Mouse (Mus musculus): ENCODE data around the gene Otop2.
A peak's percentile ranks its signal among the peaks of the same experiment; 100 is the strongest.

Otop2 gene

DNA sequence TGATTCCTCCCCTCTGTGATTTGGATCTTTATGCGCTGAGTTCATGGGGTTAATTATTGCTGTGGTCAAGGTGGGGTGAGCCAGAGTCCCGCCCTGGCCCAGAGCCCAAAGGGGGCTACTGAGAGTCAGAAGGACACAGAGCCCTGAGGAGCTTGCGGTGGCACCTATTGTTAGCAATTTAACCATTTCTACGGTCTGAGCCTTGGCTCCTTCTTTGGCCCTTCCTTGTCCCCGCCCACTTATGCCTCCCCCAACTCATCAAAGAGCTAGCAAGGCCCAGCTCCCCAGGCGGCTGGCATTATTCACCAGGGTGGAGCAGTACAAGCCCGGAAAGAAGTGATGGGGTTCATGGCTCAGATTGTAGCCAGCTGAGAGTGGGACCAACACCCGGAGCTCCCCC, at the start of gene Otop2:
Gene Otop2 (plus strand): TSS at position 301 of the 400 bp plus-strand sequence.
- DNase-seq (ENCODE audit: low spot score in 2 of 2), result no peak

DNA sequence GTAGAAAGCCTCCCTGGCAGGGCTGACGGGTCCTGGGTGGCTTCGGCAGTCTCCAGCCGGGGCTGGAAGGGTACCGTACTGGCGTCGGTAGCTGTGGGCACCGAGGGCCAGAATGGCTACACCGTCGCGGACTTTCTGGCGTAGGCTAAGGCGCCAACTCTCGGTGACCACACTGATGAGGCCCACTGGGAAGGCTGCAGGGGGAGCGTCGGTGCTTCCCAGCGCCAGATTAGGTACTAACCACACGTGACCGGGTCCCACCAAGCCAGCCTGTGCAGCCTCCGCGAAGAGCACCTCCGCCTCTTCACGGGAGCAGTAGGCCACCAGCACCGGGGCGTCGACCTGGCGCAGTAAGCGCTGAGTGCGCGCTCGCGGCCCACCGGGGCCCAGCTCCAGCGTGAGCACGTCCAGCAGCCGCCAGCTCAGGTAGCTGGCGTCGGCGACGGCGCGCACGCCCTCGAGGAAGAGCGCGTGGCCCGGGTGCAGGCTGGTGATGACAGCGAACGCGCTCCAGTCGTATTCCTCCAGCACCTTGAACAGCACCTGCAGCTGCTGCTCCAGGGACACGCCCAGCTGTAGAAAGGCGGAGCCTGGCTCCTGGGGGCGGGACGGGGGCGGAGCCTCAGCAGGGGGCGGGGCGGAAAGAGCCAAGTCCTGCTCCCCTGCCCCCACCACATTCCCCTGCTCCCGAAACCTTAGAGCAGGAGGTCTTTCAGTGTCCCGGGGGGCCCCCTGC, 49.0 kb upstream of the Otop2 start:
- no peak for DNase-seq (ENCODE audit: low spot score in 2 of 2)

DNA sequence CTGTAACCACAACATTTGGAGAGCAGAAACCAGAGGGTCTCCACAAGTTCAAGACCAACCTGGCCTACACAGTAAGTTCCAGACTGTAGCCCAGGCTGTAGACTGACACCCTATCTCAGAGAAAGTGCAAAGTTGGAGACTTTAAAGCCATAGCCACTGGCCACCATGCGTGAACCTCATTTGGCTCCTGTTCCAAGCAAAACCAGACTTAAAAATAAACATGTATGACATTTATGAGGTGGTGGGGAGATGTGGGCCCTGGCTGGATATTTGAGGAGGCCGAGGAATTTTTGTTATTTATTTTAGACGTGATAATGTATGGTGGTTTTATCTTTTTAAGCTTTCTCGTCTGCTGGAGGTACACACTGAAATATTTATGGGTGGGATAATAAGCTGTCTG, 47.8 kb upstream of the Otop2 start:
- DNase-seq (ENCODE audit: low spot score in 2 of 2), result no peak

DNA sequence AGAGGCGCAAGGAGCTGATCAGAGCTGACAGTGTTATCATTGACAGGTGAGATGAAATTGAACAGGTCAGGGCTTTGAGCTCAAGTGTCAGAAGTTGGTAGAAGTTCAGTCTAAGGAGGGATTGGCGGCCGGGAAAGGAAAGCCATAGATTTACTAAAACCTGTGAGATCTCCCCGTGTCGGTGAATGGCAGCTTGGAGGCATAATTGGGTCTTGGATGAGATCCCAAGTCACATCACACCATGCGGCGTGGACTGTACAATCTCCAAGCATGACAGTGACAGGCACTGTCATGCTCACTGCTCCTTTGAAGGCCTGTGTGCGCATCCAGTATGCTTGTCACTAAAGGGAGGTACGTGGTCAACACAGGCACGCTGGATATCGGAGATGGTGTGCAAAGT, 44.0 kb upstream of the Otop2 start:
- no peak for DNase-seq (ENCODE audit: low spot score in 2 of 2)

DNA sequence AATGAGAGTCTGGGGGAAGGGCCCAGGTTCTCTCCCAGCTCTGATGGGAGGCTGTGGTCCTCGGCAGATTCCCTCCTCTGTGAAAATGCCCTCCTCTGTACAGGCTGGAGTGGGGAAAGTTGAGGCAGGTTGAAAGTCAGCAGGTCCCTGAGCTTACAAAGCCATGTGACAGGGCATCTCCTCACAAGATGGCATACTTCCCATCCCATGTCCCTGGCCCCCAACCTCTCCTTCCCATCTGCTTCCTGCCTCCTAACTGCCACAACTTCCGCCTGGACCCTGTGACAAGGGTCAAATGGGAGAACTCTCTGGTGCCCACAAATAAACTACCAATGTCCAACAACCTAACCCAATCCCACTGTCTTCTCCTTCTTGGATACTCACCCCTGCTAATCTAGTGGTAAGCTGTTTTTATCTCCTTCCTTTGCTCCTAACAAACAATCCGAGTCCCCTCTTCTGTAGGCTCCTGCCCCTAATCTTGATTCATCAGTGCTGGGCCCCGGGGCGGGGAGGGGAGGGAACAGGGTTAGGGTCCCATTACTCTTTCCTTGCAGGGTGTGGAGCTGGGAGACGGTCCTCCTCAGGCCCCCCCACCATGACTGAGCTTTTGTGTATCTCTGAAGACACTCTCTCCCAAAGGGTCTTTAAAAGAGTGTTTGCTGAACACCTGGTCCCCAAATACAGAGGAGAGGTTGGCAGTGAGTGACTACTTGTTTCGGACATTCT, 42.7 kb upstream of the Otop2 start:
- no peak for DNase-seq (ENCODE audit: low spot score in 2 of 2)

DNA sequence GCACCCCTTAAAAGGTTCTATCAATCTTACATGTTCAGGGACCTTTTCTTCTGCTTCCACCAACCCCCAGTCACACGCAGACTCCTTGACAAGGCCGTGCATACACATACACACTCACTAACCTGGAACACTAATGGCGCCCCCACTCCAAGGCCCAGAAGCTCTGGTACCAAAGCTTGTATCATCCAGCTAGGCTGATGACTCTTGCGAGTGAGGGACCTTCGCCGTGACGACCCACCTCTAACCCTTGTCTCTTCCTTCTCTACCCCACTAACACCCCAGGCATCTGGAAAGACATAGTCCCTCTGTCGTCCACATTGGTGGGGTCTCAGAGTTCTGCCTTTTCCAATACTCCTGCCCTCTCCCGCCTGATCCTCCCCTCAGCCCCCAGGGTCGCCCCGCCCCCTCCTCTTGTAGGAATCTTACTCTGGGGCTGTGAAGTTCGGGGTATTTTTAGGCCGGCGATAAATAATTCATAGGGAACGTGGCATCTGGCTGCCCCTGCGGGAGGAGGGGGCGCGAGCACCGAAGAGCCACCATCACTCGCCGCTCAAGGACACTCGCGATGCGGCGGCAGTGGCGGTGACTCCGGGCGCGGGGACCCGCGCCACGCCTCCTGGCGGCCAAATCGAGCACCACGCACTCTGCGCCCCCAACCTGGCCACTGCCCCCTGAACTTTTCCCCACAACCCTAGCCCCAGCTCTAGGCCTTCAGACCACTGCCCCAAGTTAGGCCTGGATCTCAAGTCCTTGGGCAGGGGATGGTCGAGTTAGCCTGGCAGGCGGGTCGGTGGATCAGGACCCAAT, 41.9 kb upstream of the Otop2 start:
- no peak for DNase-seq (ENCODE audit: low spot score in 2 of 2)

DNA sequence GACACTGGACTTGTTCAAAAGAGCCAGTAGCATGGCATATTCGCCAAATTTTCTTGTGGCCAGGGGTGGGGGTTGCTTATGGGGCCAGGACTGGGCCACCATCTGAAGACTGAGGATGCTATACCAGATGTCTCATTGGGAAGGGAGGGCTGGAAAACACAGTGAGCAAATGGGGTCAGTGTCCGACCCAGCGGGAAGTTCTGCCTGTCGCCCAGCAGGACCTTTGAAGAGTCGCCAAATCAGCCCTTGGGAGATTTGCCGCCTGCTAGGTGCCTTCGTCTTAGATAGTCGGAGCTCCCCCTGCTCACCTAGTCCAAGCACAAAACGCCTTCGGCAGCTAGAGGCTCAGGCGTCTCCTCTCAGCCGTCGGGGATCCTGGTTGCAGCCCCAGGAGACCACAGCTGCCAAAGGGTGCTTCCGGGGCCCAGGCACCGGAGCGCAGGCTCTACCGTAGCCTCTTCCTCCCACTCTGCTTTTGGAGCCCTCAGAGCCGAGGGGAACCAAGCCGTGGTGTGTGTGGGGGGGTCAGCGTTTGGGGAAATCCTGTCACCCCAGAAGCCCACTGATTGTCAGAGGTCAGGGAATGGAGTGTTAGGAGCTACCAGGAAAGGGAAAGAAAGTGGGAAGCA, 41.1 kb upstream of the Otop2 start:
- DNase-seq (ENCODE audit: low spot score in 2 of 2), result no peak

DNA sequence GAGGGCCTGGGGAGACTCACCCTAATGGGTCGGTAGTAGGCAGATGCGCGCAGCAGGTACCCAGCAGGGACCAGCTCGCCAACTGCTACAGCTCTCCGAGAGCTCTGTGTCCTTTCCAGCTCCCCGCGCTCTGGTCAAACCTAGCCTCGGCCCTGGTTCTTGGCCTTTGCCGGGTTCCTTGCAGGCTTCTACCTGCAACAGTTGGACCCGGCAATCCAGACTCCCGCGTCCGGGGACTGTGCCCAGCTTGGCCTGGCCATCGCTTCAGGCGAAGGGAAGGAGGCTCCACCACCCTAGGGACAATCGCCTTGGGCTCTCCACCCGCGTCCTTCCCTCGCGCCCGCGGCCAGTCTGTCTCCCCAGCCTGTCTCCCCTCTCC, 40.6 kb upstream of the Otop2 start:
- DNase-seq (ENCODE audit: low spot score in 2 of 2), result no peak

DNA sequence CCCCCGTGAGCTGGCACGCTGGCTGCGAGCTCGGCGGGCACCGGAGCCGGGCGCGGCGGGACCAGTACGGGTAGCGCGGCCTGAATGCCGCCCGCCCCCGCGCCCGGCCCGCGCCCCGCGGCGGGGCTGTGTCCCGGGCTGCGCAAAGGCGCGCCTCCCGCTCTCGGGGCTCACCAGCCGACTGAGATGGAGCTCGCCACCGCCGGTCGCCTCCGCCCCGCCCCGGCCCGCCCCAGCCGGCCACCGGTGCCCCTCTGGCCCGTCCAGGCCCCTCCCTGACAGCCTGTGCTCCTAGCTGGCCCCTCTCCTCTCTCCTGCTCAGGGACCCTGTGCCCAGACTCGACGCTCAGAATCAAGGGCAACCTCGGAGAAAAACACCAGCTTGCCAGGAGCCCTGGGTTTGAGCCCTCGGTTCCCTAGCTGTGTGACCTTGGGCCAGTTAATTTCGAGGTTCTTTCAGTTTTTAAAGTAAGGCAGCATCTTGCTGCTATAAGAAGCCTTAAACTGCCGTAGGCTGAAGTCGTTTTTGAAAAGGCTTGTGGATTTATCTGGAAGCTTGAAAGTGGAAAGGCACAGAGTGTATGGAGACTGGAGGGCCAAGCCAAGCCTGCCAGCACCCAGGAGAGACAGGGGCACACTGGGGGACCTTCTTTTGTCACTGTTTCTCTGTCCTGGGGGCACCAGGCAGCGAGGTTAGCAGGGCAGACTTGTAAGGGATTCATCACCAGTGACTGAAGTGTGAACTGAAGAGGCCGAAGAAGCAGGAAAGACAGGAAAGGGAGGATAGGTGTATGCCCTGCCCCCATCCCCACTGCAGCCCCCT, 39.7 kb upstream of the Otop2 start, which contains the start of gene Grin2c:
Gene Grin2c (minus strand): TSS at position 183 of the 823 bp plus-strand sequence.
- no peak for DNase-seq (ENCODE audit: low spot score in 2 of 2)

DNA sequence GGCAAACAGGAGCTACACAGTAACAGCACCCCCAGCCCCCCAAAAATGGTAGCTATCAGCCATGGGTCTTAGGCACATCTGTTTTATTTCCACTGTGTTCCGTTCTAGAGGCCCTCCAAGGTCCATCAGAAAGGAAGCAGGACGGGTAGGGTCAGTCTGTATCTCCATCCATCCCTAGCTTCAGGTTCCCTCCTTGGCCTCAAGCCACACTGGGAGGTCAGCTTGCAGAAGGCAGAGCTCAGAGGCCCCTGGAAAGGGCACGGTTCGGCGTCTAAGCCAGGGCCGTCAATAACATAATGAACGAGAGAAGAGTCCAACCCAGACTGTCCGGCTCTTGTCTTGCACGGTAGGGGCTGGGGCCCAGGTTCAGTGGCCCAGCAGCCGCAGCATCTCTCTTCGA, 39.0 kb upstream of the Otop2 start:
- no peak for DNase-seq (ENCODE audit: low spot score in 2 of 2)

DNA sequence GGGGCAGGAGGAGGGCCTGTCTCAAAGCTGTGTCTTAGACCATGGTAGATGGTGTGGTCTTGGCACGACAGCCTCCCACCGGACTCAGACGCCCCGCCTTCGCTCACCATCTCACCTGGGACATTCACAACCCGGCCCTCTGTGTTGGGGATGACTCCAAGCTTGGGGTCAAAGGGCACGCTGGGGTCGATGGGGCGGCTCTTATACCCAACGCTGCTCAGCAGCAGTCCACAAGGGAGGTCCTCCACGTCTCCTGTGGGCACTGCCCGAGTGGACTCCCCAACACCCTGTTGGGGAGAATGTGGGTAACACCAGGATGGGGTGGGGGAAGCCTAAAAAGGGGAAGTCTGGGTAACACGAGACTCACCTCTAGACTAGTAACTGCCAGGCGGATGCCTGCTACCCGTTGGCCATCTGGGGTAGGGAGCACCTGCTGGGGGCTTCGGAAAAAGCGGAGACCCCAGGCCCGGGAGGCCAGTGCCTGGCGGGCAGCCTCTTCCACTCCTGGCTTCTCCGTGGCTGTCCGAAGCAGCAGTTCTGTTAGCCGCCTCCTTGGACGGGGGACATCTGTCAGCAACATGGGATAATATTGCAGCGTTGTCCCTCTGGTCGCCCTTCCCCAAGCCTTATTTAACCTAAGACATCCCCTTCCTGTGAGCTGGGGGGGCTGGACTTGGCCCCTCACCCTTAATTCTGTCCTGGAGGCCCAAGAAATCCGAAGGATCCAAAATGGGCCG, 37.5 kb upstream of the Otop2 start:
- DNase-seq (ENCODE audit: low spot score in 2 of 2), result no peak

DNA sequence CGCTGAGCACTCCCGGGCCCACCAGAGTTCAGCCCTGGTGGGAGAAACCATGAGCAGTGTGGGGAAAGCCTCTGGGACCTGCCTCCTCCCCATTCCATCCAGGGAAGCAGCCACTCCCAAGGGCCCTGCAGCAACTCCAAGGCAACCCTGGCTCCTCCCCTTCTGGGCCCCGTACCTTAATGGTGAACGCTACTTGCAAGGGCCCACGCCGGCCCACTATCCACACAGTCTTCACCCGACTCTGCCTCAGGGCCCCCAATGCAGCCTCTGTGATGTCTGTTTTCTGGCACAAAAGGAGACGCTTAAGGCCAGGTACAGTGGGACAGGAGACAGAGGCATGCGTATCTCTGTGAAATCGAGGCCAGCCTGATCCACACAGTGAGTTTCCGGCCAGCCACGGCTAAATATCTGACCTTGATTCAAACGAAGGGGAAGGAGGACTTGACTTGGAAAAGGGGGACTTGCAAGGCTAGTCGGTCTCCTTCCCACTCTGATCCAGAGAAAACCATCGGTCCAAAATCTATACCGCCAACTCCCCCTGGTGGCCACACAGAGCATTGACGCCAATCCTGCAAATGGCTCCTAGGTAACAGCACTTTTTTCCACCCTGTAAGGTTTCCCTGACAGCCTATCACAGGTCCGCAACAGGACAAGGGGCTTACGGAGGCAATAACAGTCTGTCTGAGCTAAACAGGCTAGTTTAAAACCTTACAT, 36.7 kb upstream of the Otop2 start:
- DNase-seq (ENCODE audit: low spot score in 2 of 2), result peak in 1 of 2 experiments; percentile 89

DNA sequence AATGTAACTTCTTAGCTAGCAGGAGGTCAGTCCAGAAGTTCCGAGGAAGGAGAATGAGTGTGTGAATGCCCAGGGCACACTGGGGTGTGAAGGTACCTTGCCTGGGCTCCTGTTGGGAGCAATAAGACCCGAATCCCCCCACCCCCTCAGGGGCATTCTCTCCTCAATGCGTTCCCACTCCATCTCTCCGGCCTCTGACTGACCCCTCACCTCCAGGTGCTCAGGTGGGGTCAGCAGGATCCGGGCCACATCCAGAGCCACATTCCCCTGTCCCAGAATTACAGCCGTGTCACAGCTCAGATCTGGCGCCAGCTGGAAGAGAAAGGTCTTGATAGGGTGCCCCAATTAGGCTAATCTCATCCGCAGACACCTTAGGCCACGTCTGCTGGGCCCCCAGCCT, 35.9 kb upstream of the Otop2 start:
- DNase-seq (ENCODE audit: low spot score in 2 of 2), result no peak

DNA sequence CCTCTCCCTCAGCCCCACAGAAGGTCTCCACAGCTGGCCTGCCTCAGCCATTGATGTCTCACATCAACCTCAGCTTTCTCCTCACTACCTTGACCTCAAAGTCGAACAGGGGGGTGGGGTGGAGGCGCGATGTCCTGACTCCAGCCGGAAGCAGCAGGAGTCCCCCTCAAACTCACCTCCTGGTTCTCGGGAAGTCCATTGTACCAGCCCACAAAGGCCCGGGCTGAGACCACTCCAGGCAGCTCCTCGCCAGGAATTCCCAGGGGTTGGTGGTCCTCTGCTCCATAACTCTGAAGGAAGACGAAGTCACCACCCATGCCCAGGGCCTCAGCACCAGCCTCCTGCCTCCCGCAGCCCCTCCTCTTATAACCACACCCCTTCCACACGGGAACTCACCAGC, 35.5 kb upstream of the Otop2 start:
- DNase-seq (ENCODE audit: low spot score in 2 of 2), result no peak

DNA sequence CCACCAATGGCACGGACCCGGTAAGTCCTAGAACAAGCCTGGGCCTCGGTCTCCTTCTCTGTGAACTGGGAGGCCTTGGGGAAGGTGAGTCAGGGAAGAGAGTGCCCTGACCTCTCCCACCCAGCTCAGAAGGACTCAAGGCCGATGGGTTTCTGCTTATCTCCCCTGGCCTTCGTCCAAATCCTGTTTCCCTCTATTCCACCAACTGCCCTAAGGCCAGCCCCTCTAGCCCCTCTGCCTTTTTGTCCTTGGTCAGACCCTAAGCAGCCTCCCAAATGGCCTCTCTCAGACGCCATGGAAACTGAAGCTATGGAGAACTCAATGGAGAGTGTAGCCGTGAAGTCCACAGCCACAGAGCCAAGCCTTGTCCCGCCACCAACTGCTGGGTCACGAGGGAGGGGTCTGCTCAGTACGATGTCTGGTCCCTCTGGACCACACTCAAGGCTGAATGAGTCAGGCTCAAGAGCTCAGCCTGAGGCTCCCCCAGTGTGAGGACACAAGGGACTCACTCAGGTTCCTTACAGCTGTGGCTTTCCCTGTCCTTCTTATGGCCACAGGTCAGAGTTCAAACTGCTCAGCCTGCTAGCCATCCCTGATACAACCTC, 34.0 kb upstream of the Otop2 start:
- DNase-seq (ENCODE audit: low spot score in 2 of 2), result no peak

DNA sequence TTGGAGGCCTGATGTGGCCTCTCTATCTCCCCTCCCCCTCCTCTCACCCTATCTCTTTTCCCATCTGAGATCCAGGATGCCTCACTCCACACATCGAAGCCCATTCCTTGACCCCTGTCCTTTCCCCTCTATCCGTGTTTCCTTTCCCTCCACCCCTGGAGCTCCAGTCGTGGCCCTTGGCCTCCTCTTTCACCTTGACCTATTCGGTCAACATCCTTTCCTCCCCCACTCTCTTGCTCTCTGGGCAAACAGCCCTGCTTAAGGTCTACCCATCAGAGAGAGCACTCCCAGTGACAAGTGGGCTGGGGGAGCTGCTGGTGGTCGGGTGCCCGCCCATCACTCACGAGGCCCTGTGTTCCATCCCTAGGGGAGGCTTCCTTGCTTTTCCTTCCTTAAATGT, 33.2 kb upstream of the Otop2 start:
- DNase-seq (ENCODE audit: low spot score in 2 of 2), result no peak

DNA sequence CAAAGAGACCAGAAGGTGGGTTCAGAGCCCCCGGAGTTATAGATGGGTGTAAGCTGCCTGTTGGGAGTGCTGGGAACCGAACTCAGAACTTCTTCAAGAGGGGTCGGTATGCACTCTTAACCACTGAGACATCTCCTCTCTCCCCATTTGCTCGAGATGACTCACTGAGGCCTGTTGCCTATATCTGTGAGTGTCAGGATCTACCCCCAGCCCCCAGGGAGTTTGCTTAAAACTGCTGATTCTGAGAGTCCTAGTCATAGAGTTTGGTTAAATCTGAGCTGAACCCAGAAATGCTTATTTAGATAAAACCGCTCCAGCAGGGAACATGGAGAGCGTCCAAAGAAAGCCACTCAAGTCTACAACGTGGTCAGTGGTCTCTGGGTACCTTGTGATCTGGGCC, 32.8 kb upstream of the Otop2 start:
- no peak for DNase-seq (ENCODE audit: low spot score in 2 of 2)

DNA sequence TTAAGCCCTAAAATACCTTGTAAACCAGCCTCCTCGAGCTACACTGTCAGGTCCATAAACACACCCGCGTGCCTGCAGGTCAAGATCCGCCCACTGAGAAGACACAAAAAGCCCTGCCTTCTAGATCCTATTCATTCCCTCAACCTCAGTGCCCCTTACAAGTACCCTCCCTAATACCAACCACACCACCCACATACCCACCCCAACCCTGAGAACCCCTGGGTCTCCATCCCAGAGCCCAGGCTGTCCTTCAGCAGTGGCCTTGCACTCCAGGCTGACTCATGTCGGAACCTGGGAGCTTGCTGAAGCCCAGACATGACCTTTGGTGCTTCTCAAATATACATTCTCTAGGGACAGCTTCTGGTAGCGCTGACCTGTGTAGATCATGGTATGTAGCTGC, 32.2 kb upstream of the Otop2 start:
- no peak for DNase-seq (ENCODE audit: low spot score in 2 of 2)

DNA sequence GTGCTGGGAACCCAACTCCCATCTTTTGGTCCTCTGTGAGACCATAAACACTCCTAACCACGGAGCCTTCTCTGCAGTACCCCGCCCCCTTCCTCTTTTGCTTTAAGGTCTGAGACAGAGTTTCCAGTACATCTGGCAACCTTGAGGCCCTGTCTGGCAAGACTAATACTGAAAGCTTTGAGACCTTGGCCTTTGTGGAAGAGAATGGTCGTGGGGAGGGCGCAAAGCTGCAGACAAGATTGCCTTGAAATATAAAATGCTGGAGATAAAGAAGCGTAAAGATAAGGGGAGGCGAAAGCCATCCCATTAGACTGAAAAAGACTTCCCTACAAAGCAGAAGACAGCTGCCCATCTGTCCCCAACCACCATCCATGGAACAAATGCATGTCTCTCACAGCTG, 31.5 kb upstream of the Otop2 start:
- DNase-seq (ENCODE audit: low spot score in 2 of 2), result no peak

DNA sequence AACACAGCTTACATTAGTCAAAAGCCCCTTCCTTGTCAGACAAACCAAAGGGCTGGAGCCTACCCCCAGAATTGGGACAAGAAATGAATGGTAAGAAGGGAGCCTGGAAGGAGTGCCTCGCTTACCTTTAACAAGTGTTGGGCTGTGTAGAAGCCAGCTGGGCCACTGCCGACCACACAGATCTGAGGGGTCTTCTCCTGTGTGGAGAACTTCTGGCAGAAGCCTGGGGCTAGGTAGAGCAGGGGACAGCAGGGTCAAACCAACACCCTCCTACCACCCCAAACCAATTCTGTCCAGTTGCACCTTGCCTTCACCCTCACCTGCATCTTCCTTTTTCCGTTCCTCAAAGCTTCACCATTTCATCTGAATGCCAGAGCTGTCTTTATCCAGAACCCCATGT, 31.0 kb upstream of the Otop2 start:
- no peak for DNase-seq (ENCODE audit: low spot score in 2 of 2)

All from left cerebral cortex, adult 9 months (tissue).